Mouse (Mus musculus): ENCODE measurements around the gene Dchs1.

GRCm38 (mm10) chr7:105791147-105791546 lies 3.7 kb upstream of the Dchs1 start:
- TF ChIP-seq CTCF (IDR thresholded peaks at IDR 0.05 in 2 of 3, conservative IDR thresholded peaks at IDR 0.05 in 1 of 3; ENCODE audit: control insufficient read depth in 1 of 3, insufficient read depth in 1 of 3, low read depth in 2 of 3, low read length in 3 of 3, poor library complexity in 1 of 3, severe bottlenecking in 1 of 3) (no peak), POLR2A (IDR thresholded peaks at IDR 0.05; ENCODE audit: control insufficient read depth in 1 of 2, insufficient read depth in 1 of 2, low read depth in 1 of 2, low read length in 2 of 2, poor library complexity in 1 of 2) (no peak)
